Mouse (Mus musculus): ENCODE measurements at regions not wholly inside any gene's neighbourhood (a gene's known extent, or its start where the extent isn't known, plus 50 kb on each side); places are given as distances from the start of the nearest gene placed in this dataset.
A peak's percentile ranks its signal among the peaks of the same experiment; 100 is the strongest.

DNA sequence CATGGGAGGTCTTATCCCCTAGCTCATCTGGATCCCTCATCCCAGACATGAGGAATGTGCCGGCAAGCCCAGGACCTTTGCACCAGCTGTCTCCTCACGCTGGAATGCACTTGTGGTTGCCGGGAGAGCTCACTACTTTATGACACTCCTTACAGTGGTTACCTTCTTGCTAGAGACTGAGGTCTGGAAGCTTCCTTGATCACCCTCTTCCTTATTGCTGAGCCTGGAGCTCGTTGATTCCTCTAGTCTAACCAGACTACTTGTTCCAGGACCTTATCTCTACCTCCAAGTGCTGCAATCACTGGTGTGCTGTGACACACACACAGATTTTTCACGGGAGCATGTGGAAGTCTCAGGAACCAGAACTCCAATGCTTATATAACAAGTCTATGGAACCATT lies 411.6 kb upstream of the Tbx3 start:
- no peak for ATAC-seq (ENCODE audit: low FRiP score, low read depth)
- Histone ChIP-seq H3K9ac (ENCODE audit: low read depth, low read length, severe bottlenecking) (no peak overlapping the region), H3K9me3 (ENCODE audit: control insufficient read depth, low read length) (no peaks in the 10 kb centered on the region), H3K4me2 (replicated peaks; ENCODE audit: low read depth, low read length, severe bottlenecking) (no peak overlapping the region), H3K27me3 (ENCODE audit: control insufficient read depth, insufficient read depth, low read length) (peaks cover 17% of the 10 kb centered on the region), H3K36me3 (ENCODE audit: control insufficient read depth, insufficient read depth, low read length) (no peaks in the 10 kb centered on the region), H3K4me1 (ENCODE audit: control insufficient read depth, insufficient read depth, low read length) (peaks cover 9% of the 10 kb centered on the region), H3K27ac (replicated peaks; ENCODE audit: low read depth, low read length) (no peak overlapping the region), H3K4me3 (replicated peaks; ENCODE audit: low read length) (no peak overlapping the region)
- WGBS, result 74% methylated on average over 5 of the region's 5 CpGs
- TF ChIP-seq POLR2A (IDR thresholded peaks at IDR 0.05; ENCODE audit: borderline replicate concordance, extremely low read depth, insufficient read depth, insufficient read length), result no peak
- no peak for DNase-seq (ENCODE audit: low spot score)

DNA sequence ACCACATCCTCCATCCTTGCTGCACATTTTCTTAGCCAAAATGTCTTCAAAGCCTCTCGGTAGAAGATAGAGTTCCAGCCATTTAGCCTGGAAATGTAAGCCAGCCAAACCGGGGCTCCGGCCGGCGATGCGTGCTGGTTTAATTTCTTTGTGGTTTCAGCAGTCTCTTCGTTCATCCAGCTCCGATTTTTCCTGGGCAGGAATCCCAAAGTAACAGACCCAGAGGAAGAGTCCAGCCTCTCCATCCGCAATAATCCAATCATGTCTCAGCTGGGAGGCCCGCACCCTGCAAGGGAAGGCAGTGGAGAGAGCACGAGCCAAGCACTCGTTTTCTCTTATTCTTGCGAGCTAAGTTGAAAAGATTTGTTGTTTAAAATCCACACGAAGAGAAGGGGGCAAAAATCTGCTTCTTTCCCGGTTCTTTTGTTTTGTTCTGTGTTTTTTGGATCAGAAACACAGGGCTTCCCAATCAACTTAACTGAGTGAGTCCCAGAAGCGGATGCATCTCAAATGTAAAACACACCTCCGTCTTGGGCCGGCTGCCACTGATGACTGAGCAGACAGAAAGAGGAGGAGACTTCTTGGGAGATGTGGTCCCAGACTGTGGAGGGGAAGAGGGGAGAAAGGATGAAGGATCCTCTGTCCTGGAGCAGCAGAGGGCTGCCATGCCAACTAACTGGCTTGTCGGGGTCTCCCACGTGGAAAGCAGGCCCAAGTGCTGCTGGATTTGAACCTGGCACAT lies 405.1 kb upstream of the Tbx3 start:
- WGBS, result 47% methylated on average over 20 of the region's 20 CpGs
- Histone ChIP-seq H3K9ac (ENCODE audit: low read depth, low read length, severe bottlenecking) (0 out of 2 replicates have a peak overlapping the region, but pooled peaks have one; percentile 4), H3K9me3 (ENCODE audit: control insufficient read depth, low read length) (no peaks in the 10 kb centered on the region), H3K4me2 (replicated peaks; ENCODE audit: low read depth, low read length, severe bottlenecking) (no peak overlapping the region), H3K36me3 (ENCODE audit: control insufficient read depth, insufficient read depth, low read length) (no peaks in the 10 kb centered on the region), H3K27ac (replicated peaks; ENCODE audit: low read depth, low read length) (peak overlapping the region; percentile 65), H3K4me1 (ENCODE audit: control insufficient read depth, insufficient read depth, low read length) (peaks cover 9% of the 10 kb centered on the region), H3K4me3 (replicated peaks; ENCODE audit: low read length) (no peak overlapping the region), H3K27me3 (ENCODE audit: control insufficient read depth, insufficient read depth, low read length) (peaks cover 17% of the 10 kb centered on the region; the same call in 1 of the 2 replicates)
- no peak for TF ChIP-seq POLR2A (IDR thresholded peaks at IDR 0.05; ENCODE audit: borderline replicate concordance, extremely low read depth, insufficient read depth, insufficient read length)
- ATAC-seq (ENCODE audit: low FRiP score, low read depth), result peak; percentile 77
- peak; percentile 72 for DNase-seq (ENCODE audit: low spot score)

DNA sequence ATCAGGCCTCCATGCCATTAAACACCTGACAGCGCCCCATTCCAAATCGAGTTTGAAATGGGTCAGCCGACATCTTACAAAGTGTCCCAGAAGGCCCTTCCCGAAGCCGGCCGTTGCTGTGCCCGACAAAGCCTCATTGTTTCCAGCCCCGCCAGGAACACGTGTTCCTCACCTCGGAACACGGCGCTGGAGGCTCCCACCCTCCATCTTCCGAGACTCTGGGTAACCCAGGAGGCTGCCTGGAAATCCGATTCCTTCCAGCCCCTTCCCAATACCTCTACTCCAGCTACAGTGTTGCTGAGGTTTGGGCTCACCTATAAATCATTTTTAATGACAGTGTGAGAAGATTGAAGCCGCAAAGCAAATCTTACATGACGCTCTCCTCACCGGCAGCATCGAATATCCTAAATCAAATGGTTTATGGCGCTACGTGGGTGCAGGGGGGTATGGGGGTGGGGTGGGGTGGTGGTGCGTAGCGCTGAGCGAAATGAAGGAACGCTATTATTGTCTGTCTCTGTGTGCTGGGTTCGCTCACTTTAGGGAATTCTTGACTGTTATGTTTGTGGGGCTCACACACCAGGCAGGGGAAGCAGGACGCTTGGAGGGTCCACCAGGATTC lies 399.1 kb upstream of the Tbx3 start:
- ATAC-seq (ENCODE audit: low FRiP score, low read depth) (peak; percentile 37; the same call in 1 of the 2 replicates), DNase-seq (ENCODE audit: low spot score) (no peak)
- Histone ChIP-seq H3K9me3 (ENCODE audit: control insufficient read depth, low read length) (no peaks in the 10 kb centered on the region), H3K27ac (replicated peaks; ENCODE audit: low read depth, low read length) (no peak overlapping the region), H3K27me3 (ENCODE audit: control insufficient read depth, insufficient read depth, low read length) (0 out of 2 replicates have a peak, but pooled peaks cover 5% of the 10 kb centered on the region), H3K9ac (ENCODE audit: low read depth, low read length, severe bottlenecking) (no peak overlapping the region), H3K4me3 (replicated peaks; ENCODE audit: low read length) (0 out of 2 replicates have a peak overlapping the region, but pooled peaks have one; percentile 2), H3K4me1 (ENCODE audit: control insufficient read depth, insufficient read depth, low read length) (0 out of 2 replicates have a peak, but pooled peaks cover 4% of the 10 kb centered on the region), H3K4me2 (replicated peaks; ENCODE audit: low read depth, low read length, severe bottlenecking) (peak overlapping the region; percentile 30), H3K36me3 (ENCODE audit: control insufficient read depth, insufficient read depth, low read length) (no peaks in the 10 kb centered on the region)
- TF ChIP-seq POLR2A (IDR thresholded peaks at IDR 0.05; ENCODE audit: borderline replicate concordance, extremely low read depth, insufficient read depth, insufficient read length), result no peak
- WGBS, result 38% methylated on average over 26 of the region's 26 CpGs

DNA sequence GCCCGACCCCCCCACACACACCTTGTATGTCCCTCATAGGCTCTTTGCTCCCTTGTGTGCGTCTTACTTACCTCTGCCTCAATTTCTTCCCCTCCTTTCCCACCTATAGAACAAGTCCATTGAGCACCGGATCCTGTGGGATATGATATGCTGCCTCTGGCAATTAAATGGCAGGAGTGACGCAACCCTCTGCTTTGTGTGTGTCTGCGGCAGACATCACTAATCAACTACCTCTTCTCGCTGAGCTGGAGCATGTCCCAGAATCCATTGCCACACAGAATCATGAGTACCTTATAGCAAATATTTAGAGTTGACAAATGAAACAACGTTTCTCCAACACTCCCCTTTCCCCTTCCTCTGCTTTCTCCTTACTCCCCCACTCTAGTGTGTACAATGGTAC lies 397.3 kb upstream of the Tbx3 start:
- no peak for DNase-seq (ENCODE audit: low spot score)
- no peak overlapping the region for H3K4me2 ChIP-seq (replicated peaks; ENCODE audit: low read depth, low read length, severe bottlenecking)
- H3K27ac ChIP-seq (replicated peaks; ENCODE audit: low read depth, low read length), result no peak overlapping the region
- 85% methylated on average over 7 of the region's 7 CpGs for WGBS
- 0 out of 2 replicates have a peak, but pooled peaks cover 4% of the 10 kb centered on the region for H3K4me1 ChIP-seq (ENCODE audit: control insufficient read depth, insufficient read depth, low read length)
- no peak for TF ChIP-seq POLR2A (IDR thresholded peaks at IDR 0.05; ENCODE audit: borderline replicate concordance, extremely low read depth, insufficient read depth, insufficient read length)
- no peaks in the 10 kb centered on the region for H3K9me3 ChIP-seq (ENCODE audit: control insufficient read depth, low read length)
- no peak overlapping the region for H3K9ac ChIP-seq (ENCODE audit: low read depth, low read length, severe bottlenecking)
- H3K36me3 ChIP-seq (ENCODE audit: control insufficient read depth, insufficient read depth, low read length), result no peaks in the 10 kb centered on the region
- H3K4me3 ChIP-seq (replicated peaks; ENCODE audit: low read length), result no peak overlapping the region
- ATAC-seq (ENCODE audit: low FRiP score, low read depth), result no peak
- 0 out of 2 replicates have a peak, but pooled peaks cover 4% of the 10 kb centered on the region for H3K27me3 ChIP-seq (ENCODE audit: control insufficient read depth, insufficient read depth, low read length)

DNA sequence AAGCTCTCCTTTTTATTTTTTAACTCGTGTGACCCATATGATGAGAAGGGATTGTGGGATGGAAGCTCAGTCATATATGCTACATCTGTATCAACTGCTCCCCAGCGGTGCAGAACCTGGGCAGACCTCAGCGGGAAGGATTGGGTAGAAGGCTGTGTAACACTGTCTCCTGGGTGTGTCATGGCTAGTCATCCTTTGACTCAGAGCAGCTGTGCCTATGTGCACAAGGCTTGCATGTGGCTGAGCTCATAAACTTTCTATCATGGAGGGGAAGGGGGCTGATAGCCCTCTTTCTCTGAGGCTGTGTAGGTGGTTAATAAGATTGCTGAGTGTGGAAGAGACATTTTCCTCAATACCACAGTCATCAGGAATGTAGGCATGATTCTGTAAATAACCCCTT lies 396.9 kb upstream of the Tbx3 start:
- 83% methylated on average over 3 of the region's 3 CpGs for WGBS

More for the DNA sequence above, 396.9 kb upstream of the Tbx3 start:
- Histone ChIP-seq H3K27ac (replicated peaks; ENCODE audit: low read depth, low read length) (no peak overlapping the region), H3K9ac (ENCODE audit: low read depth, low read length, severe bottlenecking) (no peak overlapping the region), H3K4me2 (replicated peaks; ENCODE audit: low read depth, low read length, severe bottlenecking) (no peak overlapping the region), H3K27me3 (ENCODE audit: control insufficient read depth, insufficient read depth, low read length) (no peaks in the 10 kb centered on the region), H3K9me3 (ENCODE audit: control insufficient read depth, low read length) (no peaks in the 10 kb centered on the region), H3K36me3 (ENCODE audit: control insufficient read depth, insufficient read depth, low read length) (no peaks in the 10 kb centered on the region), H3K4me1 (ENCODE audit: control insufficient read depth, insufficient read depth, low read length) (0 out of 2 replicates have a peak, but pooled peaks cover 4% of the 10 kb centered on the region), H3K4me3 (replicated peaks; ENCODE audit: low read length) (no peak overlapping the region)
- DNase-seq (ENCODE audit: low spot score) (no peak), ATAC-seq (ENCODE audit: low FRiP score, low read depth) (no peak)
- TF ChIP-seq POLR2A (IDR thresholded peaks at IDR 0.05; ENCODE audit: borderline replicate concordance, extremely low read depth, insufficient read depth, insufficient read length), result no peak

All from limb, embryonic 14.5 days (tissue).